In the genomic region with DNA sequence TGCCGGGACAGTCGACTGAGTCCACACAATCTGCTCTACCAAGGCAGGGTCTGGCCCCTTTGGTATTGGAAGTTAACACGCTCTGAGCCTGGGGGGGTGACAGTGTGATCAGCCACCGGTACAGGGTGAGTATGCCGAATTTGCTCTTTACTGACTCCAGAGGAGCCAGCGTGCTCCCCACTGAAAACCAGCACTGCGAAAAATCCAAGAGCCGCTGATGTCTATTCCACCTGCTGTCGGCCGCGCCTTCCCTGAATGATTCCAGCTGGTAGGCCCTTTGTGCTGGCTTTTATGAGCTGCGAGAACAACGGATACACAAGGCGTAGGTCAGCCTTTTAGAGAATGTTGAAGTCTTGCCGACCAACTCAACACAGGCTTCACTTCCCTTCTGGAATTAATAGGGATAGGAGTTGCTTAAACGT, we compare ENCODE assay signal across 17 mouse cellular contexts.
DNase-seq lines count a peak whose midpoint lies in the region; ATAC-seq and TF ChIP-seq lines count a peak whose summit lies in the region.
"Had no signal": no experiment of that assay in that cellular context is flagged by ENCODE, and none has a peak within 500 bp of the region (broad histone marks: within the 10 kb centered on the region; RNA-seq: fewer than 3 reads in every experiment).

No protein-coding gene starts in this region.

- no peak overlapping the region for H3K4me2 ChIP-seq in forebrain, embryonic 11.5 days (ENCODE audit: low read depth, low read length, severe bottlenecking)
- H3K4me2 ChIP-seq in forebrain, postnatal 0 days (ENCODE audit: low read depth): no peak overlapping the region
- 0 out of 2 replicates have a peak overlapping the region, but pooled peaks have one; percentile 9 for H3K4me2 ChIP-seq in neural tube, embryonic 12.5 days (replicated peaks)
- H3K4me2 ChIP-seq in liver, embryonic 11.5 days: no peak overlapping the region
- H3K4me2 ChIP-seq: forebrain, embryonic 12.5 days; heart, embryonic 13.5 days; liver, embryonic 12.5 days; midbrain, embryonic 15.5 days; neural tube, embryonic 13.5 days had no signal

- no peaks in the 10 kb centered on the region for H3K9me3 ChIP-seq in forebrain, embryonic 11.5 days (ENCODE audit: control insufficient read depth, low read length)
- no peaks in the 10 kb centered on the region for H3K9me3 ChIP-seq in forebrain, postnatal 0 days (ENCODE audit: low read length)
- H3K9me3 ChIP-seq in limb, embryonic 10.5 days (replicated peaks): peaks cover 4% of the 10 kb centered on the region; the same call in 1 of the 2 replicates
- H3K9me3 ChIP-seq in neural tube, embryonic 12.5 days: peaks cover 7% of the 10 kb centered on the region
- no peaks in the 10 kb centered on the region for H3K9me3 ChIP-seq in liver, embryonic 11.5 days (ENCODE audit: control insufficient read depth, low read length)
- H3K9me3 ChIP-seq in hindbrain, embryonic 10.5 days: peaks cover 10% of the 10 kb centered on the region; the same call in 1 of the 2 replicates
- H3K9me3 ChIP-seq: midbrain, embryonic 15.5 days had no signal

- H3K27me3 ChIP-seq in forebrain, embryonic 11.5 days (ENCODE audit: control insufficient read depth, insufficient read depth, low read length): no peaks in the 10 kb centered on the region
- no peaks in the 10 kb centered on the region for H3K27me3 ChIP-seq in forebrain, postnatal 0 days (ENCODE audit: insufficient read depth, low read length)
- H3K27me3 ChIP-seq in limb, embryonic 10.5 days (ENCODE audit: low read depth, poor library complexity, severe bottlenecking): no peaks in the 10 kb centered on the region
- 0 out of 2 replicates have a peak, but pooled peaks cover 3% of the 10 kb centered on the region for H3K27me3 ChIP-seq in neural tube, embryonic 12.5 days (replicated peaks)
- H3K27me3 ChIP-seq in liver, embryonic 11.5 days (replicated peaks; ENCODE audit: control insufficient read depth, insufficient read depth, low read length): no peaks in the 10 kb centered on the region
- no peaks in the 10 kb centered on the region for H3K27me3 ChIP-seq in hindbrain, embryonic 10.5 days (ENCODE audit: insufficient read depth, poor library complexity, severe bottlenecking)
- H3K27me3 ChIP-seq: forebrain, embryonic 12.5 days; heart, embryonic 13.5 days; liver, embryonic 12.5 days; midbrain, embryonic 15.5 days had no signal

- H3K4me1 ChIP-seq in forebrain, embryonic 11.5 days (replicated peaks; ENCODE audit: control insufficient read depth, insufficient read depth, low read length): no peaks in the 10 kb centered on the region
- no peaks in the 10 kb centered on the region for H3K4me1 ChIP-seq in forebrain, postnatal 0 days (ENCODE audit: insufficient read depth)
- H3K4me1 ChIP-seq in limb, embryonic 10.5 days: peaks cover 38% of the 10 kb centered on the region
- H3K4me1 ChIP-seq in neural tube, embryonic 12.5 days: no peaks in the 10 kb centered on the region
- no peaks in the 10 kb centered on the region for H3K4me1 ChIP-seq in liver, embryonic 11.5 days (replicated peaks; ENCODE audit: control insufficient read depth, insufficient read depth, low read length)
- no peaks in the 10 kb centered on the region for H3K4me1 ChIP-seq in hindbrain, embryonic 10.5 days (replicated peaks)
- H3K4me1 ChIP-seq: forebrain, embryonic 12.5 days; heart, embryonic 13.5 days; liver, embryonic 12.5 days; midbrain, embryonic 15.5 days; neural tube, embryonic 13.5 days had no signal

- DNase-seq in forebrain, embryonic 11.5 days (ENCODE audit: low spot score): peak; percentile 47
- DNase-seq in forebrain, postnatal 0 days: no peak
- peak; percentile 35 for DNase-seq in retina, embryonic 14.5 days (ENCODE audit: low spot score)
- DNase-seq in retina, postnatal 1 day: no peak
- peak; percentile 80 for DNase-seq in limb, embryonic 10.5 days (ENCODE audit: low spot score)
- no peak for DNase-seq in liver, embryonic 11.5 days (ENCODE audit: low spot score)
- no peak for DNase-seq in hindbrain, embryonic 10.5 days (ENCODE audit: low spot score)
- DNase-seq: kidney, adult 8-10 months; spleen, adult 18-20 months had no signal

- 67% methylated on average over 16 of the region's 16 CpGs for WGBS in forebrain, embryonic 11.5 days
- WGBS in forebrain, postnatal 0 days: 62% methylated on average over 16 of the region's 16 CpGs
- 52% methylated on average over 16 of the region's 16 CpGs for WGBS in limb, embryonic 10.5 days
- 42% methylated on average over 16 of the region's 16 CpGs for WGBS in neural tube, embryonic 12.5 days
- WGBS in liver, embryonic 11.5 days: 77% methylated on average over 16 of the region's 16 CpGs
- 67% methylated on average over 16 of the region's 16 CpGs for WGBS in hindbrain, embryonic 10.5 days

- H3K9ac ChIP-seq in forebrain, embryonic 11.5 days (ENCODE audit: low read length): no peak overlapping the region
- no peak overlapping the region for H3K9ac ChIP-seq in forebrain, postnatal 0 days
- no peak overlapping the region for H3K9ac ChIP-seq in neural tube, embryonic 12.5 days
- H3K9ac ChIP-seq in liver, embryonic 11.5 days (ENCODE audit: low read depth, low read length): no peak overlapping the region
- H3K9ac ChIP-seq: forebrain, embryonic 12.5 days; heart, embryonic 13.5 days; liver, embryonic 12.5 days; midbrain, embryonic 15.5 days; neural tube, embryonic 13.5 days had no signal

- ATAC-seq in forebrain, embryonic 11.5 days (replicated peaks; ENCODE audit: low FRiP score): no peak
- ATAC-seq in forebrain, postnatal 0 days: no peak
- ATAC-seq in neural tube, embryonic 12.5 days (ENCODE audit: low FRiP score, low read depth): no peak
- no peak for ATAC-seq in liver, embryonic 11.5 days (replicated peaks; ENCODE audit: low FRiP score)
- ATAC-seq: inflammation-experienced regulatory T-cells, adult 6 months; liver, embryonic 12.5 days; midbrain, embryonic 15.5 days; Patski had no signal

- H3K36me3 ChIP-seq in forebrain, embryonic 11.5 days (ENCODE audit: control insufficient read depth, insufficient read depth, low read length): no peaks in the 10 kb centered on the region
- H3K36me3 ChIP-seq in forebrain, postnatal 0 days (ENCODE audit: insufficient read depth): no peaks in the 10 kb centered on the region
- no peaks in the 10 kb centered on the region for H3K36me3 ChIP-seq in limb, embryonic 10.5 days
- H3K36me3 ChIP-seq in neural tube, embryonic 12.5 days: no peaks in the 10 kb centered on the region
- no peaks in the 10 kb centered on the region for H3K36me3 ChIP-seq in liver, embryonic 11.5 days (ENCODE audit: control insufficient read depth, insufficient read depth, low read length)
- no peaks in the 10 kb centered on the region for H3K36me3 ChIP-seq in hindbrain, embryonic 10.5 days
- H3K36me3 ChIP-seq: forebrain, embryonic 12.5 days; heart, embryonic 13.5 days; liver, embryonic 12.5 days; midbrain, embryonic 15.5 days; neural tube, embryonic 13.5 days had no signal

- no peak overlapping the region for H3K27ac ChIP-seq in forebrain, embryonic 11.5 days (ENCODE audit: low read depth, low read length)
- no peak overlapping the region for H3K27ac ChIP-seq in forebrain, postnatal 0 days (ENCODE audit: low read depth, low read length)
- peak overlapping the region; percentile 79 for H3K27ac ChIP-seq in limb, embryonic 10.5 days
- no peak overlapping the region for H3K27ac ChIP-seq in neural tube, embryonic 12.5 days
- no peak overlapping the region for H3K27ac ChIP-seq in liver, embryonic 11.5 days (ENCODE audit: low read depth, low read length)
- H3K27ac ChIP-seq in hindbrain, embryonic 10.5 days: no peak overlapping the region
- H3K27ac ChIP-seq: forebrain, embryonic 12.5 days; heart, embryonic 13.5 days; liver, embryonic 12.5 days; midbrain, embryonic 15.5 days; neural tube, embryonic 13.5 days had no signal

- no peak for TF ChIP-seq CTCF in forebrain, postnatal 0 days (IDR thresholded peaks at IDR 0.05; ENCODE audit: low read depth)

- H3K4me3 ChIP-seq in forebrain, embryonic 11.5 days (ENCODE audit: low read depth, low read length): no peak overlapping the region
- no peak overlapping the region for H3K4me3 ChIP-seq in forebrain, postnatal 0 days (ENCODE audit: low read depth, low read length)
- H3K4me3 ChIP-seq in limb, embryonic 10.5 days: peak overlapping the region; percentile 34; the same call in 1 of the 2 replicates
- no peak overlapping the region for H3K4me3 ChIP-seq in neural tube, embryonic 12.5 days
- H3K4me3 ChIP-seq in liver, embryonic 11.5 days (ENCODE audit: low read depth, low read length): no peak overlapping the region
- H3K4me3 ChIP-seq in hindbrain, embryonic 10.5 days: no peak overlapping the region
- H3K4me3 ChIP-seq: forebrain, embryonic 12.5 days; heart, embryonic 13.5 days; liver, embryonic 12.5 days; midbrain, embryonic 15.5 days; neural tube, embryonic 13.5 days had no signal

Comparison
In these comparisons a context has a peak if more than half of its experiments do, and no peak if none do; other contexts are left out.
1. DNase-seq: peak in forebrain, embryonic 11.5 days (single experiment), retina, embryonic 14.5 days (single experiment) and limb, embryonic 10.5 days (single experiment); none in forebrain, postnatal 0 days (single experiment), retina, postnatal 1 day (single experiment), liver, embryonic 11.5 days (single experiment) and hindbrain, embryonic 10.5 days (single experiment).